10 mouse cellular contexts compared by ENCODE assay signal in genomic region chr4:154542568-154542967, GRCm38 (mm10).
DNase-seq lines count a peak whose midpoint lies in the region; ATAC-seq and TF ChIP-seq lines count a peak whose summit lies in the region.
"Had no signal": no experiment of that assay in that cellular context is flagged by ENCODE, and none has a peak within 500 bp of the region (broad histone marks: within the 10 kb centered on the region; RNA-seq: fewer than 3 reads in every experiment).

No protein-coding gene starts in this region.

- H3K9me3 ChIP-seq in heart, embryonic 11.5 days (replicated peaks; ENCODE audit: control insufficient read depth, low read length), result no peaks in the 10 kb centered on the region
- H3K9me3 ChIP-seq in neural tube, embryonic 13.5 days, result no peaks in the 10 kb centered on the region
- H3K9me3 ChIP-seq in intestine, postnatal 0 days (ENCODE audit: control insufficient read depth), result no peaks in the 10 kb centered on the region
- H3K9me3 ChIP-seq in stomach, postnatal 0 days (ENCODE audit: control insufficient read depth, low read length), result no peaks in the 10 kb centered on the region

- 21% methylated on average over 5 of the region's 5 CpGs for WGBS in heart, embryonic 11.5 days (ENCODE audit: insufficient replicate concordance)
- 40% methylated on average over 5 of the region's 5 CpGs for WGBS in neural tube, embryonic 13.5 days
- 27% methylated on average over 5 of the region's 5 CpGs for WGBS in intestine, postnatal 0 days
- 44% methylated on average over 5 of the region's 5 CpGs for WGBS in stomach, postnatal 0 days

- peak overlapping the region; percentile 58; the same call in 1 of the 2 replicates for H3K9ac ChIP-seq in heart, embryonic 11.5 days (ENCODE audit: low read depth, low read length)
- no peak overlapping the region for H3K9ac ChIP-seq in neural tube, embryonic 13.5 days
- no peak overlapping the region for H3K9ac ChIP-seq in intestine, postnatal 0 days (ENCODE audit: low read depth, low read length)
- no peak overlapping the region for H3K9ac ChIP-seq in stomach, postnatal 0 days (ENCODE audit: low read length)

- H3K4me2 ChIP-seq in heart, embryonic 11.5 days, result peak overlapping the region; percentile 57
- no peak overlapping the region for H3K4me2 ChIP-seq in neural tube, embryonic 13.5 days
- peak overlapping the region; percentile 32; the same call in 1 of the 2 replicates for H3K4me2 ChIP-seq in intestine, postnatal 0 days (replicated peaks; ENCODE audit: low read depth)
- no peak overlapping the region for H3K4me2 ChIP-seq in stomach, postnatal 0 days (replicated peaks; ENCODE audit: low read depth)

- intact Hi-C loops in heart, postnatal 25 days (cut with DNase I), result loop anchor here (5.0 kb wide), 1 partner anchor 90 kb away; no protein-coding TSS in a partner anchor

- H3K4me1 ChIP-seq in heart, embryonic 11.5 days (ENCODE audit: control insufficient read depth, insufficient read depth, low read length), result peaks cover 60% of the 10 kb centered on the region
- H3K4me1 ChIP-seq in neural tube, embryonic 13.5 days (replicated peaks), result peaks cover 65% of the 10 kb centered on the region
- 0 out of 2 replicates have a peak, but pooled peaks cover 7% of the 10 kb centered on the region for H3K4me1 ChIP-seq in intestine, postnatal 0 days (replicated peaks; ENCODE audit: control insufficient read depth, insufficient read depth, low read length)
- H3K4me1 ChIP-seq in stomach, postnatal 0 days (replicated peaks; ENCODE audit: control insufficient read depth, insufficient read depth), result no peaks in the 10 kb centered on the region; the same call in 1 of the 2 replicates

- no peak for ATAC-seq in heart, embryonic 11.5 days (replicated peaks; ENCODE audit: insufficient number of reproducible peaks, low FRiP score, low TSS enrichment)
- no peak for ATAC-seq in neural tube, embryonic 13.5 days (ENCODE audit: low read depth)
- 0 out of 2 replicates have a peak, but pooled peaks have one; percentile 4 for ATAC-seq in intestine, postnatal 0 days
- no peak for ATAC-seq in stomach, postnatal 0 days (ENCODE audit: low FRiP score, low TSS enrichment)
- ATAC-seq: CD4-positive, CD25-positive, alpha-beta regulatory T cell, adult 4 months had no signal

- DNase-seq in heart, postnatal 25 days (ENCODE audit: low spot score), result no peak
- no peak for DNase-seq in neural tube, embryonic 10.5 days (ENCODE audit: extremely low spot score, low spot score)
- DNase-seq in stomach, postnatal 0 days (ENCODE audit: low spot score), result no peak
- no peak for DNase-seq in cerebellum, postnatal 36 days
- DNase-seq in yolk sac, embryonic 10.5 days (ENCODE audit: low spot score), result no peak
- DNase-seq: lung, postnatal 14 days had no signal

- peak overlapping the region; percentile 18; the same call in 1 of the 2 replicates for H3K4me3 ChIP-seq in heart, embryonic 11.5 days (ENCODE audit: low read depth, low read length)
- H3K4me3 ChIP-seq in neural tube, embryonic 13.5 days, result no peak overlapping the region
- H3K4me3 ChIP-seq in intestine, postnatal 0 days (ENCODE audit: low read depth, low read length), result no peak overlapping the region
- H3K4me3 ChIP-seq in stomach, postnatal 0 days (ENCODE audit: low read depth, low read length), result no peak overlapping the region

- no peak for TF ChIP-seq EP300 in stomach, postnatal 0 days (optimal IDR thresholded peaks at IDR 0.05)

- H3K27ac ChIP-seq in heart, embryonic 11.5 days (ENCODE audit: low read depth, low read length), result peak overlapping the region; percentile 88
- 0 out of 2 replicates have a peak overlapping the region, but pooled peaks have one; percentile 18 for H3K27ac ChIP-seq in neural tube, embryonic 13.5 days (replicated peaks)
- H3K27ac ChIP-seq in intestine, postnatal 0 days (ENCODE audit: low read depth, low read length), result peak overlapping the region; percentile 70
- H3K27ac ChIP-seq in stomach, postnatal 0 days (replicated peaks), result peak overlapping the region; percentile 56

- H3K27me3 ChIP-seq in heart, embryonic 11.5 days (ENCODE audit: control insufficient read depth, insufficient read depth, low read length), result no peaks in the 10 kb centered on the region
- H3K27me3 ChIP-seq in neural tube, embryonic 13.5 days, result peaks cover 58% of the 10 kb centered on the region
- no peaks in the 10 kb centered on the region for H3K27me3 ChIP-seq in intestine, postnatal 0 days (replicated peaks; ENCODE audit: control insufficient read depth, insufficient read depth, low read length)
- H3K27me3 ChIP-seq in stomach, postnatal 0 days (ENCODE audit: control insufficient read depth, insufficient read depth, low read length), result no peaks in the 10 kb centered on the region

- no peak for TF ChIP-seq CTCF in intestine, postnatal 0 days (IDR thresholded peaks at IDR 0.05; ENCODE audit: low read depth)
- no peak for TF ChIP-seq CTCF in stomach, postnatal 0 days (IDR thresholded peaks at IDR 0.05; ENCODE audit: low read depth)

- H3K36me3 ChIP-seq in heart, embryonic 11.5 days (ENCODE audit: control insufficient read depth, insufficient read depth, low read length), result no peaks in the 10 kb centered on the region
- no peaks in the 10 kb centered on the region for H3K36me3 ChIP-seq in neural tube, embryonic 13.5 days
- H3K36me3 ChIP-seq in intestine, postnatal 0 days (ENCODE audit: control insufficient read depth, insufficient read depth), result no peaks in the 10 kb centered on the region
- no peaks in the 10 kb centered on the region for H3K36me3 ChIP-seq in stomach, postnatal 0 days (ENCODE audit: control insufficient read depth, insufficient read depth, low read length)

Comparison
In these comparisons a context has a peak if more than half of its experiments do, and no peak if none do; other contexts are left out.
1. H3K27ac ChIP-seq: peak in every context shown above with its lines; median percentile 88 in heart, embryonic 11.5 days; 70 in intestine, postnatal 0 days; 56 in stomach, postnatal 0 days; 18 in neural tube, embryonic 13.5 days.
2. H3K4me2 ChIP-seq: peak in heart, embryonic 11.5 days (single experiment) and intestine, postnatal 0 days (single experiment); none in neural tube, embryonic 13.5 days (single experiment) and stomach, postnatal 0 days (single experiment).